Mouse (Mus musculus) forebrain, embryonic 13.5 days (tissue): ENCODE data around the gene Ift172. TPM values are rescaled to one million over a fixed set of nuclear protein-coding genes. Genes with fewer than 3 reads are reported as not detected.
"Not testable (repeated sequence)": the region's sequence is repeated elsewhere in the genome, so short reads cannot be mapped to it uniquely, and the experiment has no call there.

Experiments used
- ATAC-seq: fragments of 200-750 bp; cut with Nextera tagmentation; 2 replicates; pipeline ENCODE4 v1.8.0; 2017
- H3K27ac ChIP-seq: fragments of 300-500 bp; sonication (generic); 2 replicates; pipeline ENCODE4 v1.5.1; 2015; ENCODE audit warnings: inconsistent platforms, mild to moderate bottlenecking, moderate library complexity
- H3K27me3 ChIP-seq: fragments of 300-500 bp; sonication (generic); 2 replicates; pipeline ENCODE4 v1.6.1; 2015; ENCODE audit warnings: mild to moderate bottlenecking, inconsistent platforms
- H3K36me3 ChIP-seq: fragments of 300-500 bp; sonication (generic); 2 replicates; pipeline ENCODE4 v1.6.1; 2015; ENCODE audit warnings: mild to moderate bottlenecking, inconsistent platforms; ENCODE audit not compliant: poor library complexity, severe bottlenecking
- H3K4me1 ChIP-seq: fragments of 300-500 bp; sonication (generic); 2 replicates; pipeline ENCODE4 v1.6.1; 2015; ENCODE audit warnings: inconsistent platforms
- H3K4me2 ChIP-seq: fragments of 300-500 bp; sonication (generic); 2 replicates; pipeline ENCODE4 v1.6.1; 2015; ENCODE audit warnings: inconsistent platforms, mild to moderate bottlenecking, moderate library complexity
- H3K4me3 ChIP-seq: fragments of 300-500 bp; sonication (generic); 2 replicates; pipeline ENCODE4 v1.5.1; 2015; ENCODE audit warnings: mild to moderate bottlenecking, inconsistent platforms
- H3K9ac ChIP-seq: fragments of 300-500 bp; sonication (generic); 2 replicates; pipeline ENCODE4 v1.6.1; 2015; ENCODE audit warnings: mild to moderate bottlenecking, inconsistent platforms
- H3K9me3 ChIP-seq: fragments of 300-500 bp; sonication (generic); replicated peaks from 2 replicates; pipeline ENCODE4 v1.6.1; 2016; ENCODE audit warnings: inconsistent platforms
- WGBS: fragments of 180-500 bp; shearing (Covaris S2); methylation state at CpG from one replicate; pipeline ENCODE4 v1.1.7; 2015; 5-methylcytosine and 5-hydroxymethylcytosine counted together
- polyA plus RNA-seq: library from polyadenylated mRNA; unstranded; fragments of >200 nt; fragmentation: Nextera tagmentation; extraction: Ambion mirVana; gene quantifications from 2 replicates; pipeline ENCODE4 v1.2.1, GENCODE M21; 2015

The Ift172 gene
- polyA plus RNA-seq, 1 experiment from 2014 or later, result 29.6 TPM

- Histone ChIP-seq H3K9me3 (no peaks in the 10 kb centered on the region), H3K27me3 (no peaks in the 10 kb centered on the region), H3K36me3 (no peaks in the 10 kb centered on the region), H3K9ac (no peak overlapping the region), H3K4me1 (peaks cover 14% of the 10 kb centered on the region), H3K4me2 (no peak overlapping the region), H3K4me3 (no peak overlapping the region), H3K27ac (no peak overlapping the region)
- 96% methylated on average over 9 of the region's 9 CpGs for WGBS
- ATAC-seq, result no peak
Measured at GRCm38 (mm10) chr5:31222696-31223095, 68.2 kb downstream of the Ift172 start.

GRCm38 (mm10) chr5:31221304-31221945, 69.5 kb downstream of the Ift172 start:
- Histone ChIP-seq H3K27me3 (no peaks in the 10 kb centered on the region), H3K9ac (peak overlapping the region; percentile 92), H3K4me3 (peak overlapping the region; percentile 90), H3K36me3 (no peaks in the 10 kb centered on the region), H3K4me1 (peaks cover 18% of the 10 kb centered on the region), H3K4me2 (peak overlapping the region; percentile 79), H3K27ac (peak overlapping the region; percentile 87), H3K9me3 (no peaks in the 10 kb centered on the region)
- WGBS, result 10% methylated on average over 11 of the region's 11 CpGs
- no peak; the same call in 1 of the 2 replicates for ATAC-seq

- Histone ChIP-seq H3K4me1 (peaks cover 18% of the 10 kb centered on the region), H3K36me3 (no peaks in the 10 kb centered on the region), H3K27me3 (no peaks in the 10 kb centered on the region), H3K9me3 (no peaks in the 10 kb centered on the region), H3K4me3 (peak within 1 kb of the TSS; percentile 90), H3K27ac (peak within 1 kb of the TSS; percentile 87), H3K9ac (peak within 1 kb of the TSS; percentile 92), H3K4me2 (peak within 1 kb of the TSS; percentile 79)
- peak; percentile 96 for ATAC-seq
- under 1% methylated on average over 70 of the region's 70 CpGs for WGBS
Measured at GRCm38 (mm10) chr5:31220448-31221303, 70.2 kb downstream of the Ift172 start, which contains the start of gene Ppm1g. Gene Ppm1g, minus strand, starts transcription at chr5:31220687.

GRCm38 (mm10) chr5:31219911-31220447, 70.9 kb downstream of the Ift172 start:
- H3K9me3 ChIP-seq, result no peaks in the 10 kb centered on the region
- peak overlapping the region; percentile 79 for H3K4me2 ChIP-seq
- under 1% methylated on average over 40 of the region's 40 CpGs for WGBS
- peak overlapping the region; percentile 87 for H3K27ac ChIP-seq
- peak overlapping the region; percentile 92 for H3K9ac ChIP-seq
- no peaks in the 10 kb centered on the region for H3K27me3 ChIP-seq
- H3K4me3 ChIP-seq, result peak overlapping the region; percentile 90
- peaks cover 18% of the 10 kb centered on the region for H3K4me1 ChIP-seq
- peak; percentile 77 for ATAC-seq
- H3K36me3 ChIP-seq, result no peaks in the 10 kb centered on the region

GRCm38 (mm10) chr5:31219474-31219873, 71.4 kb downstream of the Ift172 start:
- Histone ChIP-seq H3K4me2 (peak overlapping the region; percentile 79), H3K9me3 (no peaks in the 10 kb centered on the region), H3K4me1 (peaks cover 18% of the 10 kb centered on the region), H3K9ac (peak overlapping the region; percentile 92), H3K36me3 (no peaks in the 10 kb centered on the region), H3K4me3 (peak overlapping the region; percentile 90), H3K27ac (peak overlapping the region; percentile 87), H3K27me3 (no peaks in the 10 kb centered on the region)
- no peak for ATAC-seq
- 2% methylated on average over 11 of the region's 11 CpGs for WGBS

- no peaks in the 10 kb centered on the region for H3K9me3 ChIP-seq
- H3K9ac ChIP-seq, result no peak overlapping the region; the same call in 1 of the 2 replicates
- no peak for ATAC-seq
- no peak overlapping the region for H3K27ac ChIP-seq
- peak overlapping the region; percentile 90 for H3K4me3 ChIP-seq
- no peaks in the 10 kb centered on the region for H3K36me3 ChIP-seq
- peaks cover 18% of the 10 kb centered on the region for H3K4me1 ChIP-seq
- peak overlapping the region; percentile 79 for H3K4me2 ChIP-seq
- no peaks in the 10 kb centered on the region for H3K27me3 ChIP-seq
- WGBS, result 2% methylated on average over 2 of the region's 2 CpGs
Measured at GRCm38 (mm10) chr5:31219070-31219469, 71.8 kb downstream of the Ift172 start.

GRCm38 (mm10) chr5:31218294-31218693, 72.6 kb downstream of the Ift172 start:
- no peak overlapping the region for H3K4me3 ChIP-seq
- 69% methylated on average over 7 of the region's 7 CpGs for WGBS

GRCm38 (mm10) chr5:31216554-31216953, 74.4 kb downstream of the Ift172 start:
- H3K27me3 ChIP-seq, H3K9me3 ChIP-seq, H3K9ac ChIP-seq, H3K4me3 ChIP-seq, H3K27ac ChIP-seq, H3K36me3 ChIP-seq, ATAC-seq, H3K4me2 ChIP-seq: not testable (repeated sequence)
- 96% methylated on average over 6 of the region's 6 CpGs for WGBS
- peaks cover 18% of the 10 kb centered on the region for H3K4me1 ChIP-seq

More at GRCm38 (mm10) chr5:31218294-31218693, 72.6 kb downstream of the Ift172 start:
- Histone ChIP-seq H3K27ac (no peak overlapping the region), H3K27me3 (no peaks in the 10 kb centered on the region), H3K4me2 (peak overlapping the region; percentile 79; the same call in 1 of the 2 replicates), H3K4me1 (peaks cover 18% of the 10 kb centered on the region), H3K9ac (no peak overlapping the region), H3K36me3 (no peaks in the 10 kb centered on the region), H3K9me3 (no peaks in the 10 kb centered on the region)
- no peak for ATAC-seq

- H3K4me1 ChIP-seq, result peaks cover 24% of the 10 kb centered on the region
- no peak overlapping the region for H3K9ac ChIP-seq
- H3K36me3 ChIP-seq, result peaks cover 66% of the 10 kb centered on the region
- no peak overlapping the region for H3K27ac ChIP-seq
- WGBS, result over 99% methylated on average over 6 of the region's 6 CpGs
- no peak for ATAC-seq
- no peak overlapping the region for H3K4me3 ChIP-seq
- H3K27me3 ChIP-seq, result no peaks in the 10 kb centered on the region
- no peak overlapping the region for H3K4me2 ChIP-seq
- peaks cover 5% of the 10 kb centered on the region for H3K9me3 ChIP-seq
Measured at GRCm38 (mm10) chr5:31204421-31204820, 86.5 kb downstream of the Ift172 start.

GRCm38 (mm10) chr5:31203866-31204265, 87.0 kb downstream of the Ift172 start:
- Histone ChIP-seq H3K9ac (no peak overlapping the region), H3K27me3 (no peaks in the 10 kb centered on the region), H3K4me1 (peaks cover 24% of the 10 kb centered on the region), H3K4me2 (no peak overlapping the region), H3K27ac (no peak overlapping the region), H3K36me3 (peaks cover 71% of the 10 kb centered on the region), H3K4me3 (no peak overlapping the region), H3K9me3 (peaks cover 5% of the 10 kb centered on the region)
- ATAC-seq, result no peak
- WGBS, result 86% methylated on average over 2 of the region's 2 CpGs
